Mouse (Mus musculus) hindbrain, postnatal 0 days (tissue): Measurements from ENCODE around the gene Glyat. TPM values are rescaled to one million over a fixed set of nuclear protein-coding genes. Genes with fewer than 3 reads are reported as not detected.

Source experiments
- ATAC-seq: fragments of 200-750 bp; cut with Nextera tagmentation; 2 replicates; pipeline ENCODE4 v1.8.0; 2017; ENCODE audit warnings: mild to moderate bottlenecking, moderate TSS enrichment, moderate library complexity
- DNase-seq: peaks from one replicate; pipeline ENCODE4 v3.0.0-alpha.2; 2015; ENCODE audit warnings: low spot score
- H3K27ac ChIP-seq: fragments of 300-500 bp; sonication (generic); 2 replicates; pipeline ENCODE4 v1.5.1; 2014; ENCODE audit warnings: mild to moderate bottlenecking
- H3K27me3 ChIP-seq: fragments of 300-500 bp; sonication (generic); 2 replicates; pipeline ENCODE4 v1.6.1; 2014; ENCODE audit warnings: low read length, mixed read lengths; ENCODE audit not compliant: insufficient read depth
- H3K36me3 ChIP-seq: fragments of 300-500 bp; sonication (generic); 2 replicates; pipeline ENCODE4 v1.6.1; 2014; ENCODE audit warnings: low read length, mixed read lengths; ENCODE audit not compliant: insufficient read depth
- H3K4me1 ChIP-seq: fragments of 300-500 bp; sonication (generic); 2 replicates; pipeline ENCODE4 v1.6.1; 2014; ENCODE audit warnings: antibody characterized with exemption, low read length, mixed read lengths; ENCODE audit not compliant: insufficient read depth
- H3K4me2 ChIP-seq: fragments of 300-500 bp; sonication (generic); 2 replicates; pipeline ENCODE4 v1.6.1; 2014; ENCODE audit warnings: low read depth, mild to moderate bottlenecking, low read length, moderate library complexity, mixed read lengths
- H3K4me3 ChIP-seq: fragments of 300-500 bp; sonication (generic); 2 replicates; pipeline ENCODE4 v1.5.1; 2014; ENCODE audit warnings: low read length
- H3K9ac ChIP-seq: fragments of 300-500 bp; sonication (generic); replicated peaks from 2 replicates; pipeline ENCODE4 v1.6.1; 2014; ENCODE audit warnings: mild to moderate bottlenecking, low read length, moderate library complexity, mixed read lengths
- H3K9me3 ChIP-seq: fragments of 300-500 bp; sonication (generic); 2 replicates; pipeline ENCODE4 v1.6.1; 2016; ENCODE audit warnings: low read length, mixed read lengths
- CTCF ChIP-seq: IDR thresholded peaks from 2 replicates; pipeline ENCODE4 v1.5.1; 2016; ENCODE audit warnings: antibody characterized with exemption, control low read depth, low read depth
- WGBS: fragments of 180-500 bp; shearing (Covaris S2); extraction: QIAGEN DNeasy Blood & Tissue Kit; methylation state at CpG from one replicate; pipeline ENCODE4 v1.1.7; 2014; 5-methylcytosine and 5-hydroxymethylcytosine counted together
- polyA plus RNA-seq: library from polyadenylated mRNA; unstranded; fragments of >200 nt; fragmentation: Nextera tagmentation; extraction: Ambion mirVana; gene quantifications from 2 replicates; pipeline ENCODE4 v1.2.1, GENCODE M21; 2015
- total RNA-seq: library from RNA; depleted of rRNA; stranded (reverse); fragments of >200 nt; gene quantifications from 2 replicates; pipeline ENCODE4 v1.2.3, GENCODE M21; 2014; rRNA removed

Glyat gene
- total and polyA plus RNA-seq, 2 experiments from 2014 or later = not detected

- 86% methylated on average over 4 of the region's 4 CpGs for WGBS
These were observed 37.9 kb downstream of the Glyat start for GRCm38 (mm10) chr19:12671051-12671450.

GRCm38 (mm10) chr19:12677812-12678211 is 44.7 kb downstream of the Glyat start, which contains the start of gene Olfr1443:
Gene Olfr1443, plus strand, starts transcription at chr19:12678112.
- Histone ChIP-seq H3K4me3 (no peak within 1 kb of the TSS), H3K36me3 (no peaks in the 10 kb centered on the region), H3K4me1 (no peaks in the 10 kb centered on the region), H3K9me3 (no peaks in the 10 kb centered on the region), H3K27me3 (no peaks in the 10 kb centered on the region), H3K4me2 (no peak within 1 kb of the TSS), H3K27ac (no peak within 1 kb of the TSS), H3K9ac (no peak within 1 kb of the TSS)
- ATAC-seq = no peak
- TF ChIP-seq CTCF = no peak
- DNase-seq = no peak
- WGBS = 73% methylated on average over 3 of the region's 3 CpGs

More at GRCm38 (mm10) chr19:12671051-12671450, 37.9 kb downstream of the Glyat start:
- H3K36me3 ChIP-seq = no peaks in the 10 kb centered on the region
- no peak overlapping the region for H3K4me3 ChIP-seq
- H3K27me3 ChIP-seq = no peaks in the 10 kb centered on the region
- H3K4me2 ChIP-seq = no peak overlapping the region
- H3K27ac ChIP-seq = no peak overlapping the region
- TF ChIP-seq CTCF = no peak
- no peak overlapping the region for H3K9ac ChIP-seq
- DNase-seq (no peak), ATAC-seq (no peak)
- no peaks in the 10 kb centered on the region for H3K4me1 ChIP-seq
- H3K9me3 ChIP-seq = no peaks in the 10 kb centered on the region

GRCm38 (mm10) chr19:12684638-12685037 is 51.5 kb downstream of the Glyat start:
- H3K27ac ChIP-seq = no peak overlapping the region

DNA sequence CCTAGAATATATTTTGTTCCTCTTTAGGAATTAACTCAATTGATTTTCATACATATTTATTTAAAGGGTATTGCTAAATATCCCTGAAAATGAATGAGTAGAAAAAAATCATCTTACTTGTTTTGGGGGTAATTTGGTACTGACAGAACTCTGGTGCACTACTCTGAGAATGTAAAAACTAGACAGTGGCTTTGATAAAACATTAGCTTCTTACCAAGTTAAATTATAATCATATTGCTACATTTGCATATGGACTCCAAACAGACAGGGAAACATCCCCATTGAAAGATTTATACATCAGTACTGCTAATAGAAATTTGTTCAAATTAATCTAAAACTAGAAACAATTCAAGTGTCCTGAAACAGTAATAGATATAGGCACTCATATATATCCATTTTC is 52.1 kb downstream of the Glyat start:
- Histone ChIP-seq H3K9ac (no peak overlapping the region), H3K9me3 (no peaks in the 10 kb centered on the region), H3K4me2 (no peak overlapping the region), H3K27ac (no peak overlapping the region), H3K36me3 (no peaks in the 10 kb centered on the region), H3K27me3 (no peaks in the 10 kb centered on the region), H3K4me1 (no peaks in the 10 kb centered on the region), H3K4me3 (no peak overlapping the region)
- no peak for TF ChIP-seq CTCF
- no peak for ATAC-seq
- DNase-seq = no peak

More at GRCm38 (mm10) chr19:12684638-12685037, 51.5 kb downstream of the Glyat start:
- no peaks in the 10 kb centered on the region for H3K9me3 ChIP-seq
- no peak for DNase-seq
- H3K4me1 ChIP-seq = no peaks in the 10 kb centered on the region
- no peaks in the 10 kb centered on the region for H3K36me3 ChIP-seq
- TF ChIP-seq CTCF = no peak
- ATAC-seq = no peak
- H3K4me2 ChIP-seq = no peak overlapping the region
- no peak overlapping the region for H3K4me3 ChIP-seq
- no peaks in the 10 kb centered on the region for H3K27me3 ChIP-seq
- H3K9ac ChIP-seq = no peak overlapping the region

DNA sequence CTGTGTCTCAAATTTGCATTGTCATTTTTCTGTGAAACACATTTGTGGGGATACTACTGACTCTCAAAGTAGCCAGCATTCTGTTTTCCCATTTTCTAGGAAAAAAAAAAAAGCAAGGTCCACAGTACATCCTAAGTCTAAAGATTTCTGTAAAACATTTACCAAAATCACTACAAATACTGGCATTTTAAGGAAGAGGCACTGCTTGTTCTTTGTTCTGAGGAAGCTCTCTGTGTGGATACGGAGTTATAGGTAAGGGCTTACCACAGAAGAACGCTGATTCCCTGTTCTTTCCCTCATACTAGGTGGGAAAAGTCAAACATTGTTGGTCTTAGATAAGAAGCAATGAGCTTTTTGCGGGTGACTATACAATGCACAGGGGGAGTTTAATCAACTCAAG is 62.5 kb downstream of the Glyat start, which contains the start of gene Keg1:
TSS of gene Keg1 (plus strand) at position 197 of the 400 bp plus-strand sequence.
- no peak within 1 kb of the TSS for H3K9ac ChIP-seq
- H3K4me2 ChIP-seq = no peak within 1 kb of the TSS
- H3K36me3 ChIP-seq = no peaks in the 10 kb centered on the region
- H3K9me3 ChIP-seq = no peaks in the 10 kb centered on the region
- no peaks in the 10 kb centered on the region for H3K27me3 ChIP-seq
- no peak for ATAC-seq
- H3K4me1 ChIP-seq = no peaks in the 10 kb centered on the region
- WGBS = 83% methylated on average over 3 of the region's 3 CpGs
- no peak within 1 kb of the TSS for H3K27ac ChIP-seq
- no peak within 1 kb of the TSS for H3K4me3 ChIP-seq
- no peak for DNase-seq
- TF ChIP-seq CTCF = no peak

GRCm38 (mm10) chr19:12696221-12696620 is 63.1 kb downstream of the Glyat start:
- Histone ChIP-seq H3K9me3 (no peaks in the 10 kb centered on the region), H3K9ac (no peak overlapping the region), H3K27me3 (no peaks in the 10 kb centered on the region), H3K4me2 (no peak overlapping the region), H3K4me3 (no peak overlapping the region), H3K4me1 (no peaks in the 10 kb centered on the region), H3K36me3 (no peaks in the 10 kb centered on the region), H3K27ac (no peak overlapping the region)
- DNase-seq = no peak
- TF ChIP-seq CTCF = no peak
- no peak for ATAC-seq

Other genes starting within 250 kb of the Glyat start
- not detected in 2 replicates for gene Olfr1440, start 246.0 kb upstream of the Glyat start, total RNA-seq
- not detected in 2 replicates for gene Olfr1440, start 246.0 kb upstream of the Glyat start, polyA plus RNA-seq
- gene Olfr1441, start 215.9 kb upstream of the Glyat start, total RNA-seq = not detected in 2 replicates
- not detected in 2 replicates for gene Olfr1441, start 215.9 kb upstream of the Glyat start, polyA plus RNA-seq
- not detected in 2 replicates for gene Pfpl, start 205.4 kb upstream of the Glyat start, total RNA-seq
- not detected in 2 replicates for gene Pfpl, start 205.4 kb upstream of the Glyat start, polyA plus RNA-seq
- gene Mpeg1, start 172.5 kb upstream of the Glyat start, total RNA-seq = 2.5 and 3.1 TPM in 2 replicates
- 1.0 and 1.2 TPM in 2 replicates for gene Mpeg1, start 172.5 kb upstream of the Glyat start, polyA plus RNA-seq
- 54.7 and 55.6 TPM in 2 replicates for gene Dtx4, start 131.9 kb upstream of the Glyat start, total RNA-seq
- 23.3 and 24.6 TPM in 2 replicates for gene Dtx4, start 131.9 kb upstream of the Glyat start, polyA plus RNA-seq
- gene Fam111a, start 87.6 kb upstream of the Glyat start, total RNA-seq = 1.9 and 4.8 TPM in 2 replicates
- 3.2 and 3.3 TPM in 2 replicates for gene Fam111a, start 87.6 kb upstream of the Glyat start, polyA plus RNA-seq
- gene Gm4952, start 33.3 kb upstream of the Glyat start, total RNA-seq = 0.14 TPM in 1 of 2 replicates, not detected in the other
- gene Gm4952, start 33.3 kb upstream of the Glyat start, polyA plus RNA-seq = 0.30 and 0.43 TPM in 2 replicates
- not detected in 2 replicates for gene Olfr1442, start 37.1 kb downstream of the Glyat start, total RNA-seq
- gene Olfr1442, start 37.1 kb downstream of the Glyat start, polyA plus RNA-seq = not detected in 2 replicates
- gene Olfr1443, start 44.8 kb downstream of the Glyat start, total RNA-seq = not detected in 2 replicates
- gene Olfr1443, start 44.8 kb downstream of the Glyat start, polyA plus RNA-seq = not detected in 2 replicates
- not detected in 2 replicates for gene Keg1, start 62.5 kb downstream of the Glyat start, total RNA-seq
- not detected in 2 replicates for gene Keg1, start 62.5 kb downstream of the Glyat start, polyA plus RNA-seq
- gene Cntf, start 132.3 kb downstream of the Glyat start, total RNA-seq = 0.42 and 1.3 TPM in 2 replicates
- gene Cntf, start 132.3 kb downstream of the Glyat start, polyA plus RNA-seq = 0.83 and 1.5 TPM in 2 replicates
- gene Zfp91, start 162.8 kb downstream of the Glyat start, total RNA-seq = 42.5 and 49.1 TPM in 2 replicates
- 13.4 and 14.1 TPM in 2 replicates for gene Zfp91, start 162.8 kb downstream of the Glyat start, polyA plus RNA-seq
- 0.83 and 1.8 TPM in 2 replicates for gene Lpxn, start 162.9 kb downstream of the Glyat start, total RNA-seq
- gene Lpxn, start 162.9 kb downstream of the Glyat start, polyA plus RNA-seq = 1.1 and 1.2 TPM in 2 replicates
- not detected in 2 replicates for gene Gm5244, start 213.4 kb downstream of the Glyat start, total RNA-seq
- not detected in 2 replicates for gene Gm5244, start 213.4 kb downstream of the Glyat start, polyA plus RNA-seq
- not detected in 2 replicates for gene Olfr1444, start 224.0 kb downstream of the Glyat start, total RNA-seq
- gene Olfr1444, start 224.0 kb downstream of the Glyat start, polyA plus RNA-seq = not detected in 2 replicates